Mouse (Mus musculus) megakaryocyte, embryonic 14.5 days (primary cell): ENCODE measurements around the gene Phf10. TPM values are rescaled to one million over a fixed set of nuclear protein-coding genes. Genes with fewer than 3 reads are reported as not detected.
A peak's percentile ranks its signal among the peaks of the same experiment; 100 is the strongest.

Experiments used
- H3K27me3 ChIP-seq: replicated peaks from 2 replicates; pipeline ENCODE3; 2012; ENCODE audit warnings: inconsistent platforms
- H3K36me3 ChIP-seq: replicated peaks from 2 replicates; pipeline ENCODE3; 2012; ENCODE audit warnings: low read length, inconsistent platforms, mixed read lengths
- H3K4me1 ChIP-seq: 2 replicates; pipeline ENCODE4 v1.6.1; 2012; ENCODE audit warnings: inconsistent platforms
- H3K4me3 ChIP-seq: replicated peaks from 2 replicates; pipeline ENCODE3; 2012; ENCODE audit warnings: moderate library complexity, mild to moderate bottlenecking, inconsistent platforms
- H3K9me3 ChIP-seq: 2 replicates; pipeline ENCODE4 v1.6.1; 2012; ENCODE audit warnings: inconsistent platforms
- FLI1 ChIP-seq: IDR thresholded peaks from 2 replicates; pipeline ENCODE4 v1.6.1; 2012; ENCODE audit warnings: low read length, inconsistent platforms, mixed read lengths
- GATA1 ChIP-seq: IDR thresholded peaks from 3 replicates; pipeline ENCODE4 v1.6.1; 2012; ENCODE audit warnings: mixed read lengths, low read length, inconsistent platforms, borderline replicate concordance
- polyA plus RNA-seq: library from polyadenylated mRNA; stranded (reverse); fragments of >175 nt; gene quantifications from 2 replicates; pipeline ENCODE4 v1.2.3, GENCODE M21; 2012; ENCODE audit warnings: low replicate concordance; ENCODE audit not compliant: insufficient read depth

Gene Phf10
- polyA plus RNA-seq, 1 experiment = 36.4 TPM

DNA sequence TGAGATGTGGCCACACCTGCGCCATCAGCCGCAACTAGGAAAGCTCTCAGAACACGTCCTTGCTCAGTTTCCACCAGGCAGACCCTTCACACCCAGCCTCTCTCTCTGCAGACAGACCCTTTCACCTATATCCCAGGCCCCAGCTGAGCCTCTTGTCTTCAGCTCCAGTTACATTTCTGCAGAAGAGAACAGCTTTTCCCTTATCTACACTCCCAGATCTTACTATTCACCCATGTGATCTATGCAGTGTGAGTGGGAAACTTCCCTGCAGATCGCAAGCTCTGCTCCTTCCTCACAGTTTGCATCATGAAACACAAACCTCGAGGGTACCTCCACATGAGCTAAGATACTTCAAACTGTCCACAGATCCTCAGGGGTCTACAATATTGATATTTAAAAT is 29.6 kb downstream of the Phf10 start:
- H3K4me1 ChIP-seq = peaks cover 12% of the 10 kb centered on the region
- no peak for TF ChIP-seq FLI1
- TF ChIP-seq GATA1 = no peak

DNA sequence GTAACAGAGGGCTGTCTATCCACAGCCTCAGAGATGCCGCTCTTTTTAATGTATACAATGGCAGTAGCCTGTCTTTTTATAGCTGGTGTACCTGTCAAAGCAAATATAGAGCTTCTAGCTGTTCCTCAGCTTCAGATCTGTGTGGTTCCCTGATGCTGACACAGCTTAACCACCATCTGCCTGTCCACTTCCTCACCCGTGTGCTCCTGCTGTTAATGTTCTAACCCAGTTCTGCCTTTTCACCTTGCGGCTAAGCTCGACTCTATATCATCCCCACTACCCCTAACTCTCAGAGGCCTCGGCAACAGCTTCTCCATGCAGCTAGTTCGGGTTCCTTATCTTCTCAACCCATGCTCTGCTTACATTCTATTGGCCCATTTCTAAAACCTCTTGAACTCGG is 30.4 kb downstream of the Phf10 start:
- Histone ChIP-seq H3K4me1 (peaks cover 12% of the 10 kb centered on the region), H3K36me3 (no peaks in the 10 kb centered on the region)
- TF ChIP-seq GATA1 = no peak
- TF ChIP-seq FLI1 = no peak

More for the DNA sequence above, 29.6 kb downstream of the Phf10 start:
- peaks cover 1% of the 10 kb centered on the region for H3K27me3 ChIP-seq
- H3K36me3 ChIP-seq = no peaks in the 10 kb centered on the region
- H3K9me3 ChIP-seq = peaks cover 15% of the 10 kb centered on the region
- H3K4me3 ChIP-seq = no peak overlapping the region

DNA sequence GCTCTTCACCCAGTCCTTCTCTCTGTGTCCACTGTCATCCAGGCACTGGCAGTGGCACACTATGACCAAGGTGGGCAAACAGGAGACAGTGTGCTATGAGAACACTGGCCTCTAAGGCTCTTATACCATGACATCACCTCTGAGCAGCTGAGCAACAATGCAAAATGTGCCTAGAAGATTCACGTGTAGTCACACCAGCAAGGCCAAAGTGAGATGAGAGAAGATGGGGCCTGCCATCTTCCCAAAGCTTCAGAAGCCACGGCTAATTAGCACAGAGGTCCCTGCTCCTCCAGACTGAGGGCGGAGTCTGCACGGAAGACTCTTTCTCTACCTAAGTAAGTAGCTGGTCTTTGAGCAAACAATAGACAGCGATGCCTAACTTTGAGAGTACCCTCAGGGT is 32.4 kb downstream of the Phf10 start:
- H3K4me3 ChIP-seq = no peak overlapping the region
- H3K27me3 ChIP-seq = peaks cover 5% of the 10 kb centered on the region
- H3K36me3 ChIP-seq = no peaks in the 10 kb centered on the region
- H3K9me3 ChIP-seq = peaks cover 15% of the 10 kb centered on the region
- TF ChIP-seq GATA1 (no peak), FLI1 (no peak)
- H3K4me1 ChIP-seq = peaks cover 12% of the 10 kb centered on the region

More for the DNA sequence above, 30.4 kb downstream of the Phf10 start:
- H3K27me3 ChIP-seq = peaks cover 1% of the 10 kb centered on the region
- H3K9me3 ChIP-seq = peaks cover 15% of the 10 kb centered on the region
- peak overlapping the region; percentile 59 for H3K4me3 ChIP-seq

DNA sequence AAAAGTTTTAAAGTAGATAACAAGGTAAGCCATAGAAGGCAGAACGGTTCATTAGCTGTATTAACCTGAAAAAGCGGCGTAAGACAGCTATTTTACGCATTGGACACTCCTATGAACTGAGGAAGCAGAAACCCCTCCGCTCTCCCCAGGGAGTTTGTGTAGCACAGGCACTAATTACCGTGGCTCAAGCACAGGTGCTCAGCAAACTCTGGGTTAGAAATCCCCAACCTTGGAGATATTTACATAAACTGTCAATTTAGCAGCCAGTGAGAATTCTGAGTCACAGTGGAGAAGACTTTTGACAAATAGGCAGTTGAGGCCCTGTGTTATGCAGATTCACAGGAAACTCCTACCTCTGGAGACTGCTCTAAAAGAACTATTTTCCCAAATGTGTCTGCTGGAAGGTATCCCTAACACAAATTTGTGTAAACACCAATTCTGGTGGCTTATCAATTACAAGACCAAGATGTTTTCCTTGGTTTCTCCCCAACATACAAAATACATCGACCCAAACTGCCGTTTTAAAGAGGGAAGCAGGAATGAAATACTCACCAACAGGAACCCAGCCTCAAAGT is 33.3 kb downstream of the Phf10 start:
- H3K4me1 ChIP-seq = peaks cover 12% of the 10 kb centered on the region

DNA sequence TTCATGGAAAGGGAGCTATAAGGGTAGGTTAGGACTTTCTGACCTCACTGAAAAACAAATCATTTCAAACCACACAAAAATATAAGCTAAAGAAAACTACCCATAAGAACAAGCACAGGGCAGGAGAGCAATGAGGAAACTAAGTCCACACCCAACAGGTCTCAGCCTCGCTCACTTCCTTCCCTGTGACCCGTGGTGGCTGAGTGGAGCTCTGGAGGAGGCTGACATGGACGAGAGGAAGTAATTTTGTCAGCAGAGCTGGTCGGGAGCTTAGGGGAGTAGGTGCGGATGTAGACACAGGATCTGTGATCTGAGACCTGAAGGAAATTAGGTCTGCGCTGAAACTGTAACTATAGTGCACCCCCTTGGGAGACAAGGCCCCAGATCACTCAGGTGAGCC is 39.5 kb downstream of the Phf10 start:
- Histone ChIP-seq H3K4me3 (no peak overlapping the region), H3K4me1 (peaks cover 12% of the 10 kb centered on the region), H3K27me3 (peaks cover 21% of the 10 kb centered on the region), H3K9me3 (no peaks in the 10 kb centered on the region), H3K36me3 (no peaks in the 10 kb centered on the region)
- TF ChIP-seq FLI1 (no peak), GATA1 (no peak)

More for the DNA sequence above, 33.3 kb downstream of the Phf10 start:
- Histone ChIP-seq H3K36me3 (no peaks in the 10 kb centered on the region), H3K9me3 (peaks cover 15% of the 10 kb centered on the region), H3K4me3 (no peak overlapping the region), H3K27me3 (peaks cover 5% of the 10 kb centered on the region)
- no peak for TF ChIP-seq FLI1
- no peak for TF ChIP-seq GATA1

DNA sequence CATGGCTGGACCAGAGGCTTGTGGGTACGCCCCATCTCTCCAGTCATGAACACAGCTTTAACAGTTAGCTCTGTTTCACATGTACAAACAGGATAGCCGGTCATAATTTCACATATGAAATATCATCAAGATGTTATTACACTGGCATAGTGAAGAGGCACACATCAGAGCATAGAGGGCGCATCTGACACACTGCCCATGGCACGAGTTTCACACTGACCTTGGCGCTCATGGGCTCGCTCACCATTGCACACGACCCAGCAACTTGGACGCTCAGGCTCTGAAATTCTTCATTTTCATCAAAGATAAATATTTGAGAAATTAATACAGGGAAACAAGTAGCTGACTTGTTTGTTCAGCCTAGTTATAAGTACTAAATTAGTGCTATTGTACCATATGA is 43.2 kb downstream of the Phf10 start:
- Histone ChIP-seq H3K36me3 (no peaks in the 10 kb centered on the region), H3K27me3 (peaks cover 16% of the 10 kb centered on the region), H3K4me1 (peaks cover 21% of the 10 kb centered on the region), H3K9me3 (no peaks in the 10 kb centered on the region), H3K4me3 (no peak overlapping the region)
- TF ChIP-seq GATA1 (no peak), FLI1 (no peak)

DNA sequence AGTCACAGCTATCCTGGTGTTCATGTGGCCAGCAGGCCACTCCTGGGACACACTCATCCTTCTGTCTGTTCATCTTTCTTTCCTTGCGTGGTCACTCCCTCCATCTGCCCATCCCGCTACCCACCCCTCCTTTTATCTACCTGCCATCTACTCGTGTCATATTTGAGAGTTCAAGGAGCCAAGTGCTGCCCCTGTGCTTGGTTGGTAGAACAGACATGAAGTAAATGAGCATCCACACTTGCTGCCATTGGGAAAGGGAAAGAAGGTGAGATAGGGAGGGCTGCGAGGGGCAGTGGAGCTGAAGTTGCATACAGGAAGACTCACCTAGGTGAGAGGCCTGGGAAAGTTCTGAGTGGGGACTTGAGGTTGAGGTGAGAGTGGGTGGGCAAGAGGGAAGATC is 46.7 kb downstream of the Phf10 start:
- Histone ChIP-seq H3K36me3 (no peaks in the 10 kb centered on the region), H3K4me3 (no peak overlapping the region), H3K9me3 (no peaks in the 10 kb centered on the region), H3K27me3 (peaks cover 7% of the 10 kb centered on the region), H3K4me1 (peaks cover 14% of the 10 kb centered on the region)
- TF ChIP-seq FLI1 = no peak
- TF ChIP-seq GATA1 = no peak

DNA sequence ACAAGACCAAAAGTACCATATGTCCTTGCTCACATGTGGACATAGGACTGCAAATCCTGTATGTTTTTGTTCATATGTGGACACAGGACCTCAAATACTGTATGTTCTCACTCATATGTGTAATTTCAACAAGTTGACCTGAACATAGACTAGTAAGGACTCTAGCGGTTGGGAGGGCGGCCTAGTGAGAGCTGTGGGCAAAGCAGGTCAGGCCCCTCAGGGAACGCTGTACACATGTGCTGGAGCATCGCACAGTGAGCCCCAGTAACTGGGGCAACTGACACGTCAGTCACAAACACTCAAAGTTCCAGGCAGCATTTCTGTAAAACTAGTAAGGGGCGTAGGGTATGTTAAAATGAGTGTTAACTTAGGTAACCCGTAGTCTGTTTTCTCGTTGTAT is 48.1 kb downstream of the Phf10 start:
- peaks cover 9% of the 10 kb centered on the region for H3K4me1 ChIP-seq
- TF ChIP-seq FLI1 = no peak
- TF ChIP-seq GATA1 = no peak
- H3K27me3 ChIP-seq = peaks cover 2% of the 10 kb centered on the region
- H3K9me3 ChIP-seq = no peaks in the 10 kb centered on the region
- no peaks in the 10 kb centered on the region for H3K36me3 ChIP-seq
- no peak overlapping the region for H3K4me3 ChIP-seq

DNA sequence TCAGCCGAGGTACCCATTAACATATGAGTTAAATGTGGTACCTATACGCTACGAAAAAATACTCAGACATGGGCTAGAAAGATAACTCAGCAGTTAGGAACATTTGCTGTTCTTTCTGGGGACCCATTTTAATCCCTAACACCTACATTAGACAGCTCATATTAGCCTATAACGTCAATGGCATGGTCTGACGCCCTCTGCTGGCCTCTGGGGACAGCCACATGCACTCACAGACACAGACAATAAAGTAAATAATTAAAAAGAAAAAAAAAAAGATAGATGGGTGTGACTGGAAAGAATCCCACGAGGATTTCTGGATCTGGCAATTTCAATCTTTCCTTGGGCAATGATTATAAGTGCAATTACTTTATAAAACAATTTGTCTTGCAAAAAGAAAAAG is 48.7 kb downstream of the Phf10 start:
- Histone ChIP-seq H3K36me3 (no peaks in the 10 kb centered on the region), H3K4me1 (peaks cover 9% of the 10 kb centered on the region), H3K27me3 (peaks cover 2% of the 10 kb centered on the region), H3K4me3 (no peak overlapping the region), H3K9me3 (no peaks in the 10 kb centered on the region)
- TF ChIP-seq GATA1 (no peak), FLI1 (no peak)

DNA sequence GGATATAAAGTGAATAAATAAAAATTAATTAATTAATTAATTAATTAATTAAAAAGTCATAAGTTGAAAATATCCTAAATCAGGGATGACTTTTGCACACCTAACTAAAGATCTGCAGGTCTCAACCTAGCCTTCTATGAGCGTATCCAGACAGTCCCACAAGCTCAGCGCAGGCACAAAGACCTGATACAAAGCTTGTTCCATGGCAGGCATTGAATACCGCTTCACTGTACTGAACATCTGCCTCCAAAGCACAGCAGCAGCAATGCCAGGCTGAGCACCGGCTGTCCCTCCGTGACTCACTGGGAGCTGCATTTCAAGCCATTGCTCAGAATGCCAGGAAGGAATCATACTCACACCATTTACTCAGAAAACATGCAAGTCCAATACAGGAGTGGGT is 50.3 kb downstream of the Phf10 start:
- TF ChIP-seq FLI1 (no peak), GATA1 (no peak)
- peaks cover 9% of the 10 kb centered on the region for H3K4me1 ChIP-seq
- H3K27me3 ChIP-seq = peaks cover 7% of the 10 kb centered on the region
- no peaks in the 10 kb centered on the region for H3K36me3 ChIP-seq
- H3K9me3 ChIP-seq = no peaks in the 10 kb centered on the region
- H3K4me3 ChIP-seq = no peak overlapping the region
